Mouse (Mus musculus) layer of hippocampus, adult 6 months (tissue): Measurements from ENCODE around the gene A730015C16Rik. TPM values are rescaled to one million over a fixed set of nuclear protein-coding genes. Genes with fewer than 3 reads are reported as not detected.

ENCODE experiments used
- long read RNA-seq, 2 experiments: library from polyadenylated mRNA; unstranded; transcript quantifications; one replicate each; pipeline ENCODE4 v2.0.0; 2019 to 2020
- polyA plus RNA-seq: library from polyadenylated mRNA; unstranded; fragments of <200 nt; fragmentation: Nextera tagmentation; gene quantifications from 2 replicates; pipeline ENCODE4 v1.2.3, GENCODE M21; 2021

The A730015C16Rik gene
- 0.25 and 0.34 TPM in 2 replicates for polyA plus RNA-seq
- long read RNA-seq, experiment 1, partial matches to known transcripts: 0 of 1 reads
- long read RNA-seq, experiment 1, other reads (novel, unspliced or antisense): 0 of 1 reads
- long read RNA-seq, experiment 2: 0 reads

GRCm38 (mm10) chr4:108848505-108848848 lies at the start of gene A730015C16Rik:
TSS of gene A730015C16Rik (minus strand) at chr4:108848619.

DNA sequence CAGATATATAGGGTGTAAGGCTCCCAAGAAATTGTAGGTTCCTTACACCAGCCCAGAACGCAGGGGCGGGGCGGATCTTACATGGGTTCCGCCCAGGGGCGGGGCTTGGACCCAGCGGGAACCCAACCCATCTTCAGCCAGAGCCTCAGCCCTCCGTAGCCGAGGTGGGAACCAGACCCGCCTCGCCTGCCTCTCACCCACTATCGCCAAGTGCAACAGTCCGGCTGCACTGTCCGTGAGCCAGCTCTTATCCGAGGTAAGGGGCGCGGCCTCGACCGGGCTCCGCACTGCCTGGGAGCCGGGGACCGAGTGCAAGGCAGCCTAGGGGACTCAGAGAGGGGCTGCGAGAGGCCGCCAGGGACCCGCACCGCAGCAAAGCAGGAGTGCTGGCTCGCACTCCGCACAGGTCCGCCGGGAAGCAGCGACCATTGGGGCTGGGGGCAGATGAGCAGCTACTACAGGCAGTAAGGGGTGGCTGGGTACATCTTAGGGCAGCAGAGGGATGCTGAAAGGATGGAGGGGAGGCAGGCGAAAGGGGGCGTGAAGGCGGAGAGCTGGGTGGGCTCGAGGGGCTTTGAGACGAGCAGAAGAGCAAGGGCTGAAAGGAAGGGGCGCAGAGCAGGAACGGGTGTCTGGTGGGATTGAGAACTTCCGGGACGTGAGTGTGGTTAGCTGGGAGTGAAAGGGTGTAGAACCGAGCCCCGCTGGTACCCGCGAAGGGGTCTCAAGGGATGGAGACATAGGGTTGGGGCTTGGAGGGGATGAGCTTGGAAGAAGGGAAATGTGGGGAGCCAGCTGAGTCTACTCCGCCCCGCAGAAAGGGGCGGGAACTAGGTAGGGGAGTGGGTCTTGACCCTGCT lies 30.8 kb upstream of the A730015C16Rik start, which contains the start of gene Rab3b:
Rab3b (plus strand) TSS at position 101 of the 860 bp plus-strand sequence.

GRCm38 (mm10) chr4:108847715-108848504 lies 509 bp downstream of the A730015C16Rik start, which contains the start of gene Kti12:
TSS of gene Kti12 (plus strand) at chr4:108847785.

DNA sequence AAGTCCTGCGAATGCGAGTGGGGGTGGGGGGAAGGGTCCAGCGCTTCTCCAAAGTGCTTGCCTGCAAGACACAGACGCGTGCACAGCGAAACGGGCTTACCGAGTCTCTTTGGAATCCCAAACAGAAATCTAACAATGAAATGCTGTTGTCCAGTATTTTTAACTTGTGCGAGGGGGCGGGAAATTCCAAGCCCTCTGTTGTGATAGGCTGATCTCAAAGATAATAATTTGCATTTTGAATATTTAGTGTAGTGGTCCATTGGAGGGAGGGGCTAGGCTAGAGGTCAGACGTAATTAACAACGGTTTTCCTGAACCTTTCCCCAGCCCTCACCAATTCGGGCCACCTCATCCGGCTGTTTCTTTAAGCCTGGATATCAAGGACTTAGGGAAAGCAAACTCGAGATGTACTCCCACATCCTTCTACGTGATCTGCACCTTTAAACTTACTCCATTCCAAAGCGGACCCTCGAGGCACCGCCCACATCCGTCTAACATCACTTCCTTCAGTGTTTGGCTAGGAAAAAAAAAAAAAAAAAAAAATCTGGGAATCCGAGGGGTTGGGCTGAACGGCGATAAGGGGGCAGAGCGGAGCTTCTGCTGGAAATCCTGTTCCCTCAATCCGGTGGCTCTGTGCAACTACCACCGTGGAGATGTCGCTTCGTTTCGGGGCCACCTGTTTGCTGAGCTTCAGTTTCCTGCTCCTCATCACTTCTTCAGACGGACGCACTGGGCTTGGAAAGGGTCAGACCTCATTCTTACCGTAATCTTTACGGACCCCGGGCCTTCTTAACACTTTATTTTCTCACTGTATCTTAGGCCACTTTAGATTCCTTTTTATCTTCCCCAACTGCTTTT lies 14.1 kb downstream of the A730015C16Rik start, which contains the start of gene Txndc12:
Txndc12 (plus strand) TSS at position 487 of the 856 bp plus-strand sequence.

DNA sequence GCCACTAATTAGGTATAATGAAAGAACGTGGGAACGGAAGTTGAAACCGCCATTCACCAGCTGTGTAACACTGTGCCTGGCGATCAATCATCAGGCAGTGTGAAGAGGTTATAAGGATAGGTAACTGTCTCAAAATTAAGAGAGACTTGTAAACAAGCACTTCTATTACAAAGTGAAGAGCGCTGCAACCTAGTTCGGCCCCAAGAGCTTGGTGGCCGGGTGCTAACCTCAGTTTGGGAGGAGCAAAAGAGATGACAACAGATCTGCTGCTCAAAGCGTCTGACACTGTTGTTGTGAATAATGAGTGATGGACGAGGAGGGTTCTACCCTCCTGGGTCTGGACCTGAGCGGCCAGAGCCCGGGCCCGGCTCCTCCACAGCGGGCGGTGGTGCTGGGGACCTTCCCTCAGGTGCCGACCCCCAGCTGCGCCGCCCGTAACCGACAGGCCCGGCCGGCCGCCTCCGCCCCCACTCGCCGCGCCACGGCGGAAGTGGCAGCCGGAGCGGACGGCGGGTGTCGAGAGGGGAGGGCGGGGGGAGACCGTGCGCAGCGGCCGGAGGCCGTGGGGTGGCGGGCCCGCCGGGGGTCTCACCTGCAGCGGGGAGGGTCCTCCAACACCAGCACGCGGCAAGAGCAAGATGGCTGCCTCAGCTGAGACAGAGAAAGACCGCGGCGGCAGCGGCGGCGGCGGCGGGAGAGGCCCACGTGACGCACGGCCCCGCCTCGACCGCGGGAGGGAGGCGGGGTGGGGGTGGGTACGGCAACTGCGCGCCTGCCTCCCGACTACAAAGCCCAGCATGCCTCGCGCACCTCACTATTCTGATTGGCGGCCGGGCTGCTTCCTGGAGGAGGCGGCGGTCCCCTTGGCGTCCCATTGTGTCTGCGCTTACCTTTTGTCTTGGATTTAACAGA lies 15.2 kb downstream of the A730015C16Rik start, which contains the start of gene Btf3l4:
Btf3l4 (minus strand) TSS at position 699 of the 912 bp plus-strand sequence.

Other genes with a start within 250 kb of the A730015C16Rik start
- gene Cc2d1b, start 228.7 kb downstream of the A730015C16Rik start, polyA plus RNA-seq: 5.7 and 5.9 TPM in 2 replicates
- gene 3110021N24Rik, start 129.0 kb downstream of the A730015C16Rik start, polyA plus RNA-seq: 0.82 and 0.94 TPM in 2 replicates
- gene Zfyve9, start 67.8 kb downstream of the A730015C16Rik start, polyA plus RNA-seq: 10.9 and 11.7 TPM in 2 replicates
- 84.0 and 92.5 TPM in 2 replicates for gene Btf3l4, start 15.0 kb downstream of the A730015C16Rik start, polyA plus RNA-seq
- gene Txndc12, start 14.0 kb downstream of the A730015C16Rik start, polyA plus RNA-seq: 35.4 and 36.0 TPM in 2 replicates
- 30.2 and 33.0 TPM in 2 replicates for gene Kti12, start 834 bp downstream of the A730015C16Rik start, polyA plus RNA-seq
- gene Rab3b, start 30.4 kb upstream of the A730015C16Rik start, polyA plus RNA-seq: 81.1 and 103 TPM in 2 replicates
- gene Nrd1, start 152.0 kb upstream of the A730015C16Rik start, polyA plus RNA-seq: 16.7 and 21.1 TPM in 2 replicates